Mouse (Mus musculus) heart, embryonic 16.5 days (tissue): Measurements from ENCODE around the gene Man2c1. TPM values are rescaled to one million over a fixed set of nuclear protein-coding genes. Genes with fewer than 3 reads are reported as not detected.

Experiments
- ATAC-seq: fragments of 200-750 bp; cut with Nextera tagmentation; replicated peaks from 2 replicates; pipeline ENCODE4 v1.8.0; 2017; ENCODE audit warnings: moderate number of reproducible peaks; ENCODE audit not compliant: insufficient read depth, low FRiP score; ENCODE audit errors: extremely low read depth
- H3K27ac ChIP-seq: fragments of 300-500 bp; sonication (generic); 2 replicates; pipeline ENCODE4 v1.5.1; 2014; ENCODE audit warnings: mild to moderate bottlenecking, low read length, control low read depth, moderate library complexity
- H3K27me3 ChIP-seq: fragments of 300-500 bp; sonication (generic); 2 replicates; pipeline ENCODE4 v1.6.1; 2014; ENCODE audit warnings: low read length, mixed read lengths; ENCODE audit not compliant: control insufficient read depth, insufficient read depth
- H3K36me3 ChIP-seq: fragments of 300-500 bp; sonication (generic); 2 replicates; pipeline ENCODE4 v1.6.1; 2014; ENCODE audit not compliant: control insufficient read depth, insufficient read depth
- H3K4me1 ChIP-seq: fragments of 300-500 bp; sonication (generic); 2 replicates; pipeline ENCODE4 v1.6.1; 2014; ENCODE audit warnings: low read length, mixed read lengths; ENCODE audit not compliant: control insufficient read depth, insufficient read depth
- H3K4me2 ChIP-seq: fragments of 300-500 bp; sonication (generic); 2 replicates; pipeline ENCODE4 v1.6.1; 2014; ENCODE audit warnings: low read depth, mild to moderate bottlenecking, control low read depth, low read length
- H3K4me3 ChIP-seq: fragments of 300-500 bp; sonication (generic); 2 replicates; pipeline ENCODE4 v1.5.1; 2014; ENCODE audit warnings: mild to moderate bottlenecking, control low read depth, low read length
- H3K9ac ChIP-seq: fragments of 300-500 bp; sonication (generic); 2 replicates; pipeline ENCODE4 v1.6.1; 2014; ENCODE audit warnings: low read length, control low read depth
- H3K9me3 ChIP-seq: fragments of 300-500 bp; sonication (generic); replicated peaks from 2 replicates; pipeline ENCODE4 v1.6.1; 2016; ENCODE audit warnings: low read length; ENCODE audit not compliant: control insufficient read depth
- WGBS: fragments of 180-500 bp; shearing (Covaris S2); extraction: QIAGEN DNeasy Blood & Tissue Kit; methylation state at CpG from one replicate; pipeline ENCODE4 v1.1.7; 2014; 5-methylcytosine and 5-hydroxymethylcytosine counted together
- polyA plus RNA-seq: library from polyadenylated mRNA; unstranded; fragments of >200 nt; fragmentation: Nextera tagmentation; extraction: Ambion mirVana; gene quantifications from 2 replicates; pipeline ENCODE4 v1.2.1, GENCODE M21; 2015

Man2c1 gene
- polyA plus RNA-seq, result 58.0 and 60.3 TPM in 2 replicates

DNA sequence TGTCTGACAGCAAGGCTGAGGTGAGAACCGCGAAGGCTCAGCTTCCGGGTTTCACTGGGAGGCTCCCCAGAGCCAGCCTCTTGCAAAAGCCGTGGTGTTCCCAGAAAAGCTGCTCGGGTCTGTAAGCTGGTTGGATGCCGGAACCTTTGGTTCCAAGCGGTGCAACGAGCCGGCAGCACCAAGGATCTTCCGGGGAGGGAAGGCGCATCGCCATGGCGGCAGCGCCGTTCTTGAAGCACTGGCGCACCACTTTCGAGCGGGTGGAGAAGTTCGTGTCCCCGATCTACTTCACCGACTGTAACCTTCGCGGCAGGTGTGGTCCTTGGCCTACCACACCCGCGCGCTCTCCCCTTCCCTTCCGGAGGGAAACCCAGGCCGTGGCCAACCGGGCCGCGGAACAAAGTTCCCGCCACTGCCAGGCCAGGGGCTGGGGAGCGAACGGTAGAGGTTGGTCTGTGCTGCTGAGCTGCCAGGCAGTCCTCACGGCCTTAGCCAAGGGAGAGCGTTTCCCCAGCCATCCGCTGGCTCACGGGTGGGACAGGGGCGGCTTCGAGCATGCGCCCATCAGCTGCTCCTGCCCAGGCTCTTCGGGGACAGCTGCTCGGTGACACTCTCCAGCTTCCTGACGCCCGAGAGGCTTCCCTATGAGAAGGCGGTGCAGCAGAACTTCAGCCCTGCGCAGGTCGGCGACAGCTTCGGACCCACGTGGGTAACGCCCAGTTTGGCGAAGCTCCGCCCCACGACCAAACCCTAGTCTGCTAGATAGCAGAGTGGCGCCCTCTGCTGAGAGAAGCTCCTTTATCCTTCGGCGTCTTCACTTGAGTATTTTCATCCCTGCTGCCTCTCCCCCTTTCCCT, at the start of gene Man2c1:
Gene Man2c1 (plus strand): TSS at position 114 of the 857 bp plus-strand sequence.
- peaks cover 8% of the 10 kb centered on the region for H3K4me1 ChIP-seq
- H3K27me3 ChIP-seq, result no peaks in the 10 kb centered on the region
- H3K4me2 ChIP-seq, result peak within 1 kb of the TSS; percentile 83
- peak within 1 kb of the TSS; percentile 81 for H3K4me3 ChIP-seq
- H3K9me3 ChIP-seq, result no peaks in the 10 kb centered on the region
- H3K27ac ChIP-seq, result peak within 1 kb of the TSS; percentile 99
- peak; percentile 93 for ATAC-seq
- under 1% methylated on average over 58 of the region's 58 CpGs for WGBS
- peak within 1 kb of the TSS; percentile 92 for H3K9ac ChIP-seq
- H3K36me3 ChIP-seq, result peaks cover 14% of the 10 kb centered on the region

DNA sequence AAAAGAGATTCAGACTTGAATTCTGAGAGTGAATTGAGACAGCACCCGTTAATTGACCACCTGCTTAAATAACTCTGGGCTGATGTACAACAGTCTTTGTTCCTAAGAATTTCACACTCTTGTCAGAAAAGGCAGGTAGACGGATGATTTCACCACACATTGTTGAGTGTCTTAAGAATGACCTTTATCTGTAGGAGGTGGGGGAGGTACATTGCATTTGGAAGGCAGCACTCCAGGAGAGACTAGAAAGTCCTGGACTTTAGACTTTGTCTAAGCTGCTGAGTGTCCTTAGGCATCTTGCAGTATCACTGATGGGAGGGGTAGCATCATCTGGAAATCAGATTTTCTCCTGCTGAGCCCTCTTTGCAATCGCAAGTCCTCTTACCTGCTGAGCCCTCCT, 48.3 kb upstream of the Man2c1 start:
- no peak for ATAC-seq
- Histone ChIP-seq H3K4me1 (peaks cover 9% of the 10 kb centered on the region; the same call in 1 of the 2 replicates), H3K36me3 (peaks cover 12% of the 10 kb centered on the region), H3K4me2 (no peak overlapping the region), H3K4me3 (no peak overlapping the region), H3K27ac (no peak overlapping the region), H3K9ac (no peak overlapping the region), H3K9me3 (no peaks in the 10 kb centered on the region), H3K27me3 (no peaks in the 10 kb centered on the region)
- WGBS, result 69% methylated on average over 3 of the region's 3 CpGs

DNA sequence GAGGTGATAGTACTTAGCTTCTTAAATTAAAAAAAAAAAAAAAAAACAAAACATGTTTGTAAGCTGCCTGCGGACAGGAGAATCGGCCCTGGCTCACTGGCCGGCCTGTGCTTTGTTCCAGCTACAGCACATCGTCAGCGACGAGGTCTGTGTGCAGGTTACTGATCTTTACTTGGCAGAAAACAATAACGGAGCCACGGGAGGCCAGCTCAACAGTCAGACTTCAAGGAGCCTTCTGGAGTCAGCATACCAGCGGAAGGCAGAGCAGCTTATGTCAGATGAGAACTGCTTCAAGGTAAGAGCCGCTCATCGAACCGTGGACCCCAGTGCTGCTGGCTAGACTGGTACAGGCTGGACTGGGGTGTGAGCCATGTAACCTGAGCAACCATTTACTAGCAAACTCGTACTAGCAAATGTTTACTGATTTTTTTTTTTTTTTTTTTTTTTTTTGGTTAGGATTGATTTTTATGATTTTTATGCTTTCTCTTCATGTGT, 13.2 kb upstream of the Man2c1 start:
- no peak for ATAC-seq
- peaks cover 54% of the 10 kb centered on the region for H3K36me3 ChIP-seq

DNA sequence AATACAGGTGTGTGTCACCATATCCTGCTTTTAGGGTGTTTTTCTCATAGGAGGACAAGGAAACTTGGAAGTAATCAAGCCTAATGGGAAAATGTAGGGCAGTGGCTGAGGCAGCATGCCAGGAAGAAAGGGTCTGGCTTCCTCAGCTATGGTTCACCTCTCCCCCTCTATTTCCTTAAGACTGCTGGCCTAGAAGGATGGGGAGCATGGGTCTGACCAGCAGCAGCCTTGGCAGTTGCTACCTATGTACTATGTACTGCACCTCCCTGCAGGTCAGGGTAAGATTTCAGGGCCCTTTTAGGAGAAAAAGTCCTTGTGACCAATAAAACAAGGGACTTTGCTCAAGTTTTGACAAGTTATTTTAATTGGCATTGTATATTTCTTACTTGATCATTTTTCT, 849 bp upstream of the Man2c1 start:
- peaks cover 23% of the 10 kb centered on the region for H3K36me3 ChIP-seq
- ATAC-seq, result no peak
- H3K4me1 ChIP-seq, result peaks cover 8% of the 10 kb centered on the region
- peak overlapping the region; percentile 83 for H3K4me2 ChIP-seq
- H3K9me3 ChIP-seq, result no peaks in the 10 kb centered on the region
- H3K4me3 ChIP-seq, result peak overlapping the region; percentile 81
- peak overlapping the region; percentile 92 for H3K9ac ChIP-seq
- H3K27ac ChIP-seq, result no peak overlapping the region; the same call in 1 of the 2 replicates
- H3K27me3 ChIP-seq, result no peaks in the 10 kb centered on the region

More for the DNA sequence above, 13.2 kb upstream of the Man2c1 start:
- 94% methylated on average over 13 of the region's 13 CpGs for WGBS
- Histone ChIP-seq H3K9me3 (no peaks in the 10 kb centered on the region), H3K4me1 (0 out of 2 replicates have a peak, but pooled peaks cover 2% of the 10 kb centered on the region), H3K27me3 (no peaks in the 10 kb centered on the region), H3K4me3 (no peak overlapping the region), H3K9ac (no peak overlapping the region), H3K4me2 (no peak overlapping the region), H3K27ac (no peak overlapping the region)

DNA sequence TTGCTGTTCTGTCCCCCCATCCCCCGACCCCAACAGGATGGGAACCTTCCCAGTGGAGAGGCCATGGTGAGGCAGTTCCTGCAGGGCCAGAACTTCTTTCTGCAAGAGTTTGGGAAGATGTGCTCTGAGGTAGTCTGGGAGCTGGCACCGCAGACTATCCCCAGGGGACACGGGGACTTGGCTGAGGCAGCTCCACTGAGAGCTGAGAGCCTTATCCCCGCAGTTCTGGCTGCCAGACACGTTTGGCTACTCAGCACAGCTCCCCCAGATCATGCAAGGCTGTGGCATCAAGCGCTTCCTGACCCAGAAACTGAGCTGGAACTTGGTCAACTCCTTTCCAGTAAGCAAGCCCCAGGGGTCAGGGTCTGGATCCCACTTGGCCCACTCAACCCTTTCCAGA, 6.8 kb downstream of the Man2c1 start:
- no peaks in the 10 kb centered on the region for H3K4me1 ChIP-seq
- no peak overlapping the region for H3K27ac ChIP-seq
- no peak overlapping the region for H3K4me2 ChIP-seq
- H3K4me3 ChIP-seq, result no peak overlapping the region
- ATAC-seq, result no peak
- no peaks in the 10 kb centered on the region for H3K9me3 ChIP-seq
- peaks cover 26% of the 10 kb centered on the region for H3K36me3 ChIP-seq
- H3K9ac ChIP-seq, result no peak overlapping the region
- 85% methylated on average over 6 of the region's 6 CpGs for WGBS
- no peaks in the 10 kb centered on the region for H3K27me3 ChIP-seq

DNA sequence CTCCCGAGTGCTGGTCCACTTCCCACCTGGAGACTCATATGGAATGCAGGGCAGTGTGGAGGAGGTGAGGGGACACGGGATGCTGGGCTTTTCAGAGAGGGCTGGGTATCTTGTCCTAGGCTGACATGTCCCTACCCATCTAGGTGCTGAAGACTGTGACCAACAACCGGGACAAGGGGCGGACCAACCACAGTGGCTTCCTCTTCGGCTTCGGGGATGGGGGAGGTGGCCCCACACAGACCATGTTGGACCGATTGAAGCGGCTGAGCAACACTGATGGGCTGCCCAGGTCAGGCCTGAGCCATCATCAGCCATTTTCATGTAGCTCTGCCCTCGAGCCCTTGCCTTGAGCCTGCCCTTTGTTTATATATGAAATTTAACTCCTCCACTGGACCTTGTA, 7.3 kb downstream of the Man2c1 start:
- Histone ChIP-seq H3K27ac (no peak overlapping the region), H3K4me3 (no peak overlapping the region), H3K9ac (no peak overlapping the region), H3K36me3 (peaks cover 28% of the 10 kb centered on the region), H3K4me1 (no peaks in the 10 kb centered on the region), H3K4me2 (no peak overlapping the region), H3K9me3 (no peaks in the 10 kb centered on the region), H3K27me3 (no peaks in the 10 kb centered on the region)
- 86% methylated on average over 9 of the region's 9 CpGs for WGBS
- ATAC-seq, result no peak

DNA sequence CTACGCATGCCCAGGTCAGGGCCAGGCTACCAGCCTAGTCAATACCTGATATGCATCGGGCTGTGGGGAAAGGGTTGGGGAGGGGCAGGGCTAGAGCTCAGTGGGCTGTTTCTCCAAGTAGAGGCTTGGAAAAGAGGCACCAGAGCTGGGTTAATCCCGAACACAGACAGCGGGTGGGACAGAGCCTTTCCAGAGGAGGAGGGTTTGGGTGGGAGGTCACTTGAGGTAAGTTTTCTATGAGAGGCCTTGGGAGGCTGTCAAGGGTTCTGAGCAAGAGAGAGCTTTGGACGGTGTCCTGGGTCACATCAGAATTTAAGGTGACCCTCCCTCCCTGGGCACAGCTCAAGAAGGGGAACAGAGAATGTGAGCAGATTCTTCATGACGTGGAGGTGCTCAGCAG, 8.0 kb downstream of the Man2c1 start:
- peaks cover 28% of the 10 kb centered on the region for H3K36me3 ChIP-seq
- WGBS, result 90% methylated on average over 6 of the region's 6 CpGs
- H3K4me2 ChIP-seq, result no peak overlapping the region
- H3K27ac ChIP-seq, result no peak overlapping the region
- H3K4me1 ChIP-seq, result no peaks in the 10 kb centered on the region
- no peaks in the 10 kb centered on the region for H3K9me3 ChIP-seq
- no peak overlapping the region for H3K4me3 ChIP-seq
- H3K9ac ChIP-seq, result no peak overlapping the region
- ATAC-seq, result no peak
- no peaks in the 10 kb centered on the region for H3K27me3 ChIP-seq

DNA sequence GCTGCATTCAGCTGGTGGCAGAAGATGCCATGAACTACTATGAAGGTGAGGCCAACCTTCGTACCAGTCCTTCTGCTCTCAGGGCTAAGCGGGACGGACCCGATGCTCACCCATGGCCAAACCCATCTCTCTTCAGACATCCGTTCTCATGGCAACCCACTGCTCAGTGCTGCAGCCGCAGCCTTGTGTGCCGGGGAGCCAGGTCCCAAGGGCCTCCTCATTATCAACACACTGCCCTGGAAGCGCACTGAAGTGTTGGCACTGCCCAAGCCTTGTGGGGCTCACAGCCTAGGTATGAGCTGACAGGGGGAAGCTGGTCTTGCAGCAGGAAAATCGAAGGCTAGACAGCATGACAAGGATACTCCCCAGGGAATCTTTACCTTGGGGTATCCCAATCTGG, 8.6 kb downstream of the Man2c1 start:
- Histone ChIP-seq H3K27ac (no peak overlapping the region), H3K4me3 (no peak overlapping the region), H3K27me3 (no peaks in the 10 kb centered on the region), H3K4me2 (no peak overlapping the region), H3K9ac (no peak overlapping the region), H3K36me3 (peaks cover 28% of the 10 kb centered on the region), H3K4me1 (no peaks in the 10 kb centered on the region), H3K9me3 (no peaks in the 10 kb centered on the region)
- no peak for ATAC-seq
- 89% methylated on average over 9 of the region's 9 CpGs for WGBS

DNA sequence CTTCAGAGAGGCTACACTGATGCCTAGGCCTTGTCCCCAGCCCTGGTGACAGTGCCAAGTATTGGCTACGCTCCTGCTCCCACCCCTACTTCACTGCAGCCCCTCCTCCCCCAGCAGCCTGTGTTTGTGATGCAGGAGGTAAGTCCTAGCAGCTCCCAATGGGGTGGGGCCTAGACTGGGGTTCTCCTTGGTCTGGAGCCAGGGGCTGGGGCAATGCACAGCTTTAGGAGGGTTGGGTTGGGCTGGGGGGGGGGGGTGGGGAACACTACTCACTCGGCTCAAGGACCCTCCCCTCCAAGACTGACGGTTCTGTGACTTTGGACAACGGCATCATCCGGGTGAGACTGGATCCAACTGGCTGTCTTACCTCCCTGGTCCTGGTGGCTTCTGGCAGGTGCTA, 9.1 kb downstream of the Man2c1 start:
- H3K9me3 ChIP-seq, result no peaks in the 10 kb centered on the region
- no peak overlapping the region for H3K4me2 ChIP-seq
- H3K4me1 ChIP-seq, result no peaks in the 10 kb centered on the region
- no peaks in the 10 kb centered on the region for H3K27me3 ChIP-seq
- peaks cover 28% of the 10 kb centered on the region for H3K36me3 ChIP-seq
- ATAC-seq, result no peak
- 90% methylated on average over 5 of the region's 5 CpGs for WGBS
- H3K9ac ChIP-seq, result no peak overlapping the region
- H3K27ac ChIP-seq, result no peak overlapping the region
- H3K4me3 ChIP-seq, result no peak overlapping the region
